Mouse (Mus musculus) heart, postnatal 0 days (tissue): Measurements from ENCODE around the gene Lgsn.

Experiments
- CTCF ChIP-seq: IDR thresholded peaks from 2 replicates; pipeline ENCODE4 v1.5.1; 2016; ENCODE audit warnings: antibody characterized with exemption, control low read depth, low read depth
- EP300 ChIP-seq: IDR thresholded peaks from 2 replicates; pipeline ENCODE4 v1.6.1; 2016; ENCODE audit warnings: antibody characterized with exemption, low read depth

- TF ChIP-seq CTCF: no peak
- no peak for TF ChIP-seq EP300
Measured at GRCm38 (mm10) chr1:31156185-31156584, 20.0 kb upstream of the Lgsn start.
